Mouse (Mus musculus) liver, embryonic 14.5 days (tissue): ENCODE data around the gene Grin2b.
A peak's percentile ranks its signal among the peaks of the same experiment; 100 is the strongest.

Experiments
- CTCF ChIP-seq: IDR thresholded peaks from 2 replicates; pipeline ENCODE4 v1.5.1; 2016; ENCODE audit warnings: antibody characterized with exemption, low read depth, control low read depth
- EP300 ChIP-seq: IDR thresholded peaks from 2 replicates; pipeline ENCODE4 v1.6.1; 2016; ENCODE audit warnings: antibody characterized with exemption, low read depth

GRCm38 (mm10) chr6:135907540-135908320 is 265.6 kb downstream of the Grin2b start:
- TF ChIP-seq CTCF (peak; percentile 68), EP300 (no peak)
